Mouse (Mus musculus): ENCODE data around the gene Golga7b. TPM values are rescaled to one million over a fixed set of nuclear protein-coding genes. Genes with fewer than 3 reads are reported as not detected.

Golga7b gene
- polyA plus RNA-seq, 1 experiment from 2014 or later: 6.7 TPM

DNA sequence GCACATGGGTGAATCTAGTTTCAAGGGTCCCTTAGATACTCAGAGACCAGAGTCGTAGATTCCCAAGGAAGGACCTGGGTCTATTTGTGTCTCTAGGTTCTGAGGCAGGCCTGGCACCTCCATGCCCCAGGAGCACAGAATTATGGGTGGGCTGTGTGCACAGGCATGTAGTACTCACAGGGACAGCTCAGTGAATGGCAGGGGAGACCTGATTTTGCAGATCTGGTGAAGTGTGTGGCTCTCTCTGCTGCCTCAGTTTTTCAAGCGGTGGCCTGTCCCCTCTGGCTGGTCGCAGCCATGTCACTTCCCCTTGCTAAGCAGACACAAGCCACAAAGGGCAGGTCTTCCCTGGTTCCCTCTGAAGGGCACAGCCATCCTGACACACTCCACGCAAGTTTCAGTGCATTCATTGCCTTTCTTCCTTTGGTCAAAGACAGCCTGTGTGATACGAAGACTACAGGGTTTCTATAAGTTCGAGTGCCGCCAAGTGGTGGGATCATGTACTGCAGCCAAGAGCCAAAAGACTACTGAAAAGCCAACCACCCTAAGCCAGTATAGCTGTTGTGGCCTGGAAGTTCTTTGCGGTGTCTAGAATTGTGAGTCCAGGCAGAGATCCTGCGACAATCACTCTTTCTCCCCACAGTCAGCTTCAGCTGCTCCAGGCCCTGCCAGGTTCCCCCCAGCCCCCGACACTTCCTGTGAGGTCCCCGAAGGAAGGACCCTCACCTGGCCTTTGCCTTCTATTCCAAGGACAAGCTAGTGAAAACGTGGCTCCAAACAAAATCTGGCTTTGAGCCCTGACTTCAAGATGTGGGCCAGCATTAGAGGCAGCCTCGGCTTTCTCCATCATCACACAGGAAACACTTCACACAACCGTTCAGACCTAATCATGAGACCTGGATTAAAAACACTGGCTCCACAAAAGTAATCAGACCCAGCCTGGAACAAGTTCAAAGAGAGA lies 24.9 kb downstream of the Golga7b start:
- 0 out of 2 replicates have a peak, but pooled peaks cover 4% of the 10 kb centered on the region for H3K27me3 ChIP-seq
- no peak overlapping the region for H3K9ac ChIP-seq
- no peak overlapping the region for H3K27ac ChIP-seq (replicated peaks)
- peaks cover 4% of the 10 kb centered on the region for H3K4me1 ChIP-seq
- H3K9me3 ChIP-seq (replicated peaks): no peaks in the 10 kb centered on the region
- H3K4me3 ChIP-seq (replicated peaks): no peak overlapping the region
- WGBS: 35% methylated on average over 14 of the region's 14 CpGs
- no peak for ATAC-seq (ENCODE audit: insufficient number of reproducible peaks, low FRiP score, low TSS enrichment, low read depth)
- no peak overlapping the region for H3K4me2 ChIP-seq (replicated peaks)
- no peaks in the 10 kb centered on the region for H3K36me3 ChIP-seq

DNA sequence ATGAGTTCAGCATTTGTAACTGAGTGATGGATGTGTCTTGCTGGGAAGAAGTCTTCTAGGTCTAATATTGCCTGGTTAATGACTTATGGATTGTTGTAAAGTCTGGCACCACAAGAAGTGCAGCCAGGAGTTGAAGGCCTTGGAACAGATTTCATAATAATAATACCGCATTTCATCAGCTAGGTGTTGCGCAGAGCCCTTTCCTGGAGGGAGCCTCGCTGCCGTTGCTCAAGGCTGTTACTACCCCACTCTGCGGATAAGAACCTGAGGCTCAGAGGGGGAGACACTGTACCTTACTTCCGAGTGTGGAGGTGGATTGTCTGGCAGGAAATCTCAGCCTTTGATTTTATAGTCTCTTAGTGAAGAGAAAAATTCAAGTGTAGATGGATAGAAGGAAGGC lies 29.9 kb downstream of the Golga7b start:
- Histone ChIP-seq H3K4me1 (no peaks in the 10 kb centered on the region), H3K27me3 (no peaks in the 10 kb centered on the region), H3K4me3 (replicated peaks) (no peak overlapping the region), H3K27ac (replicated peaks) (no peak overlapping the region), H3K36me3 (no peaks in the 10 kb centered on the region), H3K4me2 (replicated peaks) (no peak overlapping the region), H3K9me3 (replicated peaks) (no peaks in the 10 kb centered on the region), H3K9ac (no peak overlapping the region)
- ATAC-seq (ENCODE audit: insufficient number of reproducible peaks, low FRiP score, low TSS enrichment, low read depth): no peak
- 74% methylated on average over 6 of the region's 6 CpGs for WGBS

DNA sequence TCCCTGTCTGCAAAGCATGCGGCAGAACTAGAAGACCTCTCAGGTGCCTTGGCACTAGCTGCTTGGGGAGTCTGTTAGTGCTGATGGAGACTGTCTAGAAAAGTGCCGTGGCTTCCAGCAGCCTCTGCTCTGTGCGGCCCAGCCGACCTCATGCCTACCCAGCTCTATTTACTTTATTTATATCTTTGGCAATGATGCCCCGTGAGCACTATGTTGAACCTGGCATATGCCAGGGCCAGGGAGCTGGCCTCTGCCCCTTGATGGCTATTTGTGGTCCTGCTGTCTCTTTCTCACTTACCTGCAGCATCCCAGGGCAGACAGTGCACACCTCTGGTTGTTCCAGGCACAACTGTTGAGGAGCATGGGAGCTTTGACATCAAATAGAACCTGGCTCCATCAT lies 31.1 kb downstream of the Golga7b start:
- Histone ChIP-seq H3K4me3 (replicated peaks) (no peak overlapping the region), H3K4me1 (no peaks in the 10 kb centered on the region), H3K9me3 (replicated peaks) (no peaks in the 10 kb centered on the region), H3K27me3 (no peaks in the 10 kb centered on the region), H3K4me2 (replicated peaks) (no peak overlapping the region), H3K9ac (no peak overlapping the region), H3K27ac (replicated peaks) (no peak overlapping the region), H3K36me3 (no peaks in the 10 kb centered on the region)
- WGBS: 70% methylated on average over 5 of the region's 5 CpGs
- ATAC-seq (ENCODE audit: insufficient number of reproducible peaks, low FRiP score, low TSS enrichment, low read depth): no peak

DNA sequence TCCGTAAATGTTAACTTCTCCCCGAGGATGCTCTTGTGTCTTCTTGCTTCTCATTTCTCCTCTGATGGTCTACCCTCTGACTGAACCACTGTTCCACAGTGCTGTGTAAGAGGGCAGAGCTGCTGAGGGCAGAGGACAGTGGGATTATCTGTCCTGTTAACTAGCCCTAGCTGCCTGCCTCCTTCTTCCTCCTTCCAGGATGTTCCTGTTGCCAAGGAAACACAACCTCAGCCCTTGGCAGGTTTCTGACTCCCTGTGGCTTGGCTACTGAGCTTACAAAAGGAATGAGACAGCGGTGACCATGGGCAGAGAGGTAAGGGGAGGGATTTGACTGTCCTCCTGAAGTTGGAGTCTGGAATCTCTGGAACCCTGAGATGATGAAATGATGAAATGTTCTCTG lies 32.2 kb downstream of the Golga7b start:
- H3K4me3 ChIP-seq (replicated peaks): no peak overlapping the region
- ATAC-seq (ENCODE audit: insufficient number of reproducible peaks, low FRiP score, low TSS enrichment, low read depth): no peak
- H3K9ac ChIP-seq: no peak overlapping the region
- H3K27ac ChIP-seq (replicated peaks): no peak overlapping the region
- H3K4me2 ChIP-seq (replicated peaks): no peak overlapping the region
- H3K9me3 ChIP-seq (replicated peaks): no peaks in the 10 kb centered on the region
- no peaks in the 10 kb centered on the region for H3K36me3 ChIP-seq
- H3K4me1 ChIP-seq: no peaks in the 10 kb centered on the region
- no peaks in the 10 kb centered on the region for H3K27me3 ChIP-seq
- WGBS: 65% methylated on average over 3 of the region's 3 CpGs

DNA sequence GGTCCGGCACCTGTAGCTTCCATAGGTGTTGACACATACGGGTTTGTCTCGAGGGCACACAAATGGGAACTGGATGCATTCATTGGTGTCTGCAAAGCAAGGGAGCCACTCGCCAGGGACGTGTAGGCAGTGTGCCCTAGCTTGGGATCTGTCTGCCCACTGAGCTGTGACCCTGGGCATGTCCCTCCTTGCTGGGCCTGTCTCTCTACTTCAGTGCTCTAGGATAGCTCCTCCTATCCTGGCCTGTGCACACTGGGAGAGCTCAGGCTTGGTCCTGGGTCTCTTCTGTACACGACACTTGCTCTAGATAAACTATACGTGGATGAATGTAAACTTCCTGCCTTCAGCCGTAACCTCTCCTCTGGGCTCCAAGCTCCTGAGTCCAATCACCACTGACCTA lies 36.8 kb downstream of the Golga7b start:
- no peaks in the 10 kb centered on the region for H3K9me3 ChIP-seq (replicated peaks)
- H3K4me1 ChIP-seq: no peaks in the 10 kb centered on the region
- H3K27me3 ChIP-seq: no peaks in the 10 kb centered on the region
- H3K9ac ChIP-seq: no peak overlapping the region
- no peak overlapping the region for H3K4me2 ChIP-seq (replicated peaks)
- H3K27ac ChIP-seq (replicated peaks): no peak overlapping the region
- WGBS: 69% methylated on average over 8 of the region's 8 CpGs
- H3K36me3 ChIP-seq: no peaks in the 10 kb centered on the region
- H3K4me3 ChIP-seq (replicated peaks): no peak overlapping the region
- no peak for ATAC-seq (ENCODE audit: insufficient number of reproducible peaks, low FRiP score, low TSS enrichment, low read depth)

DNA sequence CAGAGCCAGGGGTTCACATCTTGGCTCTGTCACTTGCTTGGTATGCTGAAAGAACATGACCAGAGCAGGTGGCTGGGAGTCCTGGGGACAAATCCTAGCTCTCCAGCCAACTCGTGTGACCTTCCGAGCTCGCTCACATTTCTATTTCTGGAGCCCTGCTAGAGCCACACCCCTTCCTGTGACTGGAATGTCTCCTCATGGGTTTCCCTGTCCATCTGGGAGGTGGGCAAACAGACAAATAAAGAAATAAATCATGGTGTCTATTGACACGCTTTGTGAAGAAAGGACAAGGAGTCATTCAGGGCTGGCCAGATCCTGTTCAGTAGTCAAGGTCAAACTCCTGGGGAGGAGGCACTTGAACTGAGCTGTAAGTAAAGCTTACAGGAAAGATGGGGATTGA lies 41.0 kb downstream of the Golga7b start:
- 66% methylated on average over 4 of the region's 4 CpGs for WGBS
- no peak for ATAC-seq (ENCODE audit: insufficient number of reproducible peaks, low FRiP score, low TSS enrichment, low read depth)
- no peaks in the 10 kb centered on the region for H3K27me3 ChIP-seq
- no peaks in the 10 kb centered on the region for H3K36me3 ChIP-seq
- no peak overlapping the region for H3K4me2 ChIP-seq (replicated peaks)
- H3K4me3 ChIP-seq (replicated peaks): no peak overlapping the region
- peaks cover 12% of the 10 kb centered on the region for H3K4me1 ChIP-seq
- H3K9ac ChIP-seq: no peak overlapping the region
- no peaks in the 10 kb centered on the region for H3K9me3 ChIP-seq (replicated peaks)
- no peak overlapping the region for H3K27ac ChIP-seq (replicated peaks)

DNA sequence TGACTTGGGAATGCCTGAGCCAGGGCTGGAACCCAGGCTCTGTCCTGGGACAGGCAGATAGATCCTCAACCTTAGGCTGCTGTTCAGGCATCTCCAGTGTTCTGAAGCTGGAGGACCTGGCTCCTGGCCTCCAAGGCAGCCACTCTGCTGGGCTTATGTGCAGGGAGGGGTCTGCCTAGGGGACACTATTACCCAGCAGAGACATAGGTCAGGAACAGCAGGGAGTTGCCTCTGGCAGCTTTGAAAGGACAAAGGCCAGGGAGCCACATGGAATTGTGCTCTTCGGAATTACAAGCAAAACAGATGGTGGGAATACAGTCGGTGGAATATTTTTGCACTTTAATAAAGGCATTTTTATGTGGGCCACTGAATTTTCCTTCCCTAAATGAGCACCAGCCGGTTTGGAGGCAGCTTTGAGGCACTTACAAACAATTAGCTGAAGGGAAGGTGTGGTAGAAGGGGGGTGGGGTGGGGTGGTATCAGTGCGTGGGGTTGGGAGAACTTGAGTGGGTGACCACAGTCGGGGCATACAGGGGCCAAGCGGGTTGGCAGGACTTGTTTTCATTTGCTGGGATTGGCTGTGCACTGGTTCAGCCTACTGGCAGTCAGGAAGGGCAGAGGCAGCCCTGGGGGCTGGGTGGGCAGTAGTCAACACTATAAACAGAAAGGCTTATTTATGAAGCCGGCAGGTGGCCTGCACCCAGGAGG lies 43.7 kb downstream of the Golga7b start:
- H3K36me3 ChIP-seq: no peaks in the 10 kb centered on the region
- H3K9me3 ChIP-seq (replicated peaks): no peaks in the 10 kb centered on the region
- WGBS: 17% methylated on average over 7 of the region's 7 CpGs
- H3K4me3 ChIP-seq (replicated peaks): no peak overlapping the region
- H3K4me2 ChIP-seq (replicated peaks): no peak overlapping the region
- no peaks in the 10 kb centered on the region for H3K27me3 ChIP-seq
- H3K9ac ChIP-seq: no peak overlapping the region
- peaks cover 12% of the 10 kb centered on the region for H3K4me1 ChIP-seq
- H3K27ac ChIP-seq (replicated peaks): no peak overlapping the region
- no peak; the same call in 1 of the 2 replicates for ATAC-seq (ENCODE audit: insufficient number of reproducible peaks, low FRiP score, low TSS enrichment, low read depth)

DNA sequence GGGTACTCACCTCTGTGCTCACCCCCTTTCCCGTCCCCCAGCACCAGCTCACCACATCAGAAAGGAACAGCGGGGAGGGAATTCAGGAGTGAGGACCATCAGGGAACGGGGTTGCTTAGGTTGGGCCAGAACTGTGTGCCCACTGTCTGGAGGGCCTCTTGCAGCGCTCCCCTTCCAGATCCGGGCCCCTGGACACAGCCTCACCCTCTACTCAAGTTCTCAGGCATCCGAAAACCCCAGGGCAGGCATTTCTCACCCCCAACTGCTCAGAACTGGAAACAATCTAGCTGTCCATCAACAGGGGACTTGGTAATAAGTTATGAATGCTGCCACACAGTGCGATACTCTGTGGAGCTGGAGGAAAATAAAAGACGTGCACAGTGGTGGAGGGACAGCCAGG lies 44.7 kb downstream of the Golga7b start:
- Histone ChIP-seq H3K36me3 (no peaks in the 10 kb centered on the region), H3K4me2 (replicated peaks) (no peak overlapping the region), H3K27me3 (no peaks in the 10 kb centered on the region), H3K9ac (no peak overlapping the region), H3K27ac (replicated peaks) (no peak overlapping the region), H3K4me3 (replicated peaks) (no peak overlapping the region), H3K4me1 (peaks cover 12% of the 10 kb centered on the region), H3K9me3 (replicated peaks) (no peaks in the 10 kb centered on the region)
- no peak; the same call in 1 of the 2 replicates for ATAC-seq (ENCODE audit: insufficient number of reproducible peaks, low FRiP score, low TSS enrichment, low read depth)
- WGBS: 18% methylated on average over 8 of the region's 8 CpGs

DNA sequence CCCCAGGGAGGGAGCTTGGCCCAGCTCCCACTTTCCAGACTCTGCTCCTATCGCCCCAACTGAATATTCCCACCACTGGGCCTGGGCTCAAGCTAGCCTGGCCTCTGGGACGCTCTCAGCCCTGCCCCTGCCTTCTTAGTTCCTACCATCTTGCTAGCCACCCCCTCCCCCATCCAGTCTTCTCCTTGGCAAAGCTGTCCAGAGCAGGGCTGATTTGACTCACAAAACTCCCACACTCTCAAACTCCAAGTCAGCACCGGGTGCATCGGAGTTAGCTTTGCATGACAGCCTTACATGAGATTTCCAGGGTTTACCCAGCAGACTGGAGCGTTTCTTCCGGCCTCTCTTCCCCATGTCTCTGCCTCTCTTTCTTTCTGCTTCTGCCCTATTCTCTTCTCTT lies 45.8 kb downstream of the Golga7b start:
- WGBS: 74% methylated on average over 6 of the region's 6 CpGs
- no peak overlapping the region for H3K27ac ChIP-seq (replicated peaks)
- no peaks in the 10 kb centered on the region for H3K27me3 ChIP-seq
- no peaks in the 10 kb centered on the region for H3K9me3 ChIP-seq (replicated peaks)
- no peak overlapping the region for H3K4me2 ChIP-seq (replicated peaks)
- H3K36me3 ChIP-seq: no peaks in the 10 kb centered on the region
- no peak overlapping the region for H3K9ac ChIP-seq
- H3K4me1 ChIP-seq: peaks cover 12% of the 10 kb centered on the region
- no peak for ATAC-seq (ENCODE audit: insufficient number of reproducible peaks, low FRiP score, low TSS enrichment, low read depth)
- H3K4me3 ChIP-seq (replicated peaks): no peak overlapping the region

DNA sequence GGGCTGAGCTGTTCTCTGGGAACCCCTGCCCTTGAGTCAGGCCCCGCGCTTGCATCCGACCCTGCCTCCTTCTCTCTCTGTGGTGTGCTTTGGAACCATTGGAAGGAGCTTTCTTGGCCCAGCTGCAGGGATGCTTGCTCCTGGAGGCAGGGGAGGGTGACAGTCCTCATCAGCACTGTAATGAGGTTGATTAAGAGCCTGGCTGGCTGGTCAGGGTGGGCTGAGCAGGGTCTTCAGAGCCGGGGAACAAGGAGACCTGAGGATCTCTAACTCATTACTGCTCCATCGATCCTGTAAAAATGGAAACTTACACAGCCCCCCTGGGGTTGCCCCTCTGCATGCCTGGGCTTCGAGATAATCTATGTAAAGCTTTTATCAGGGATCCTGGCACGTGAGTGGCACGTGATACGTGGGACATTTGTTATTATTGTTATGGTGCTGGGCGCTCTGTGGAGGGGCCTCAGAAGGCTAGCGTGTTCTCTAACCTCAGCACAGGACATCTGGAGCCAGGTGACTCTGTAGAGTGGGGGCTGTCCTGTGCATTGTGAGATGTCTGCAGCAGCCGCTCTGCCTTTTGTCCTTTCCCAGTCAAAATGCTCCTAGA lies 55.9 kb downstream of the Golga7b start:
- Histone ChIP-seq H3K9ac (no peak overlapping the region), H3K27ac (replicated peaks) (no peak overlapping the region), H3K36me3 (no peaks in the 10 kb centered on the region), H3K4me2 (replicated peaks) (no peak overlapping the region), H3K9me3 (replicated peaks) (no peaks in the 10 kb centered on the region), H3K4me1 (peaks cover 5% of the 10 kb centered on the region; the same call in 1 of the 2 replicates), H3K27me3 (peaks cover 3% of the 10 kb centered on the region; the same call in 1 of the 2 replicates), H3K4me3 (replicated peaks) (no peak overlapping the region)
- no peak for ATAC-seq (ENCODE audit: insufficient number of reproducible peaks, low FRiP score, low TSS enrichment, low read depth)
- 65% methylated on average over 12 of the region's 12 CpGs for WGBS

DNA sequence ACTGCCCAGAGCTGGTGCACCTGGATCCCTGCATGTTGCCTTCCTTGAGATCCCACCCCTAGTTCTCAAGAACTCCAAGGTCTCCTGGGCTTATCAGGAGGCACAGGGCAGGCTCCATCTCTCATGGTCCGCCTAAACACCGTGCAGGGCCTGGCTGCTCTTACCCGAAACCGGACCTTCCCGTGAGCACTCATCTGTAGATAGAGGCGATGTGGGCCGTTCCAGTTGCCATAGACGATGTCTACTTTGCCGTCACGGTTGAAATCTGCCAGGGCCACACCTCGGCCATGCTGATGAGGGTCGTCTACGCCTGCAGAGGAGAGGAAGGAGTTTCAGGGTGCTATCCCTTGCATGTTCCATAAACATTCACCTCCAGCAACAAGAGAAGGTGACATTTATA lies 57.1 kb downstream of the Golga7b start:
- no peaks in the 10 kb centered on the region for H3K36me3 ChIP-seq
- ATAC-seq (ENCODE audit: insufficient number of reproducible peaks, low FRiP score, low TSS enrichment, low read depth): no peak
- H3K9ac ChIP-seq: no peak overlapping the region
- H3K9me3 ChIP-seq (replicated peaks): no peaks in the 10 kb centered on the region
- H3K4me3 ChIP-seq (replicated peaks): no peak overlapping the region
- 85% methylated on average over 13 of the region's 13 CpGs for WGBS
- peaks cover 5% of the 10 kb centered on the region; the same call in 1 of the 2 replicates for H3K4me1 ChIP-seq
- H3K27me3 ChIP-seq: peaks cover 3% of the 10 kb centered on the region; the same call in 1 of the 2 replicates
- H3K27ac ChIP-seq (replicated peaks): no peak overlapping the region
- H3K4me2 ChIP-seq (replicated peaks): no peak overlapping the region

All from embryonic facial prominence, embryonic 15.5 days (tissue).